Mouse (Mus musculus) embryo, embryonic 11.5 days (tissue): ENCODE measurements around the gene Crocc2.
"Not testable (repeated sequence)": the region's sequence is repeated elsewhere in the genome, so short reads cannot be mapped to it uniquely, and the experiment has no call there.

Experiments
- DNase-seq: peaks from one replicate; pipeline ENCODE4 v3.0.0-alpha.2; 2012; ENCODE audit warnings: low read depth, low spot score

Gene Crocc2

GRCm38 (mm10) chr1:93161921-93162320 is 6.6 kb upstream of the Crocc2 start:
- no peak for DNase-seq

- DNase-seq, result no peak
Measured at GRCm38 (mm10) chr1:93162588-93162987, 5.9 kb upstream of the Crocc2 start.

GRCm38 (mm10) chr1:93165447-93165846 is 3.1 kb upstream of the Crocc2 start:
- no peak for DNase-seq

GRCm38 (mm10) chr1:93166346-93167079 is 2.0 kb upstream of the Crocc2 start:
- DNase-seq, result no peak

GRCm38 (mm10) chr1:93173665-93174064 is 5.1 kb downstream of the Crocc2 start:
- DNase-seq, result no peak

GRCm38 (mm10) chr1:93174399-93174798 is 5.9 kb downstream of the Crocc2 start:
- DNase-seq, result peak; percentile 84

GRCm38 (mm10) chr1:93175849-93176248 is 7.3 kb downstream of the Crocc2 start:
- DNase-seq, result no peak

GRCm38 (mm10) chr1:93176525-93177332 is 8.2 kb downstream of the Crocc2 start:
- peak; percentile 78 for DNase-seq

- DNase-seq, result no peak
Measured at GRCm38 (mm10) chr1:93182281-93182680, 13.8 kb downstream of the Crocc2 start.

GRCm38 (mm10) chr1:93184071-93184828 is 15.7 kb downstream of the Crocc2 start:
- DNase-seq, result no peak

- no peak for DNase-seq
Measured at GRCm38 (mm10) chr1:93190726-93191305, 22.3 kb downstream of the Crocc2 start.

GRCm38 (mm10) chr1:93194961-93195360 is 26.4 kb downstream of the Crocc2 start:
- DNase-seq, result no peak

- DNase-seq, result not testable (repeated sequence)
Measured at GRCm38 (mm10) chr1:93197454-93197853, 28.9 kb downstream of the Crocc2 start.

- DNase-seq, result no peak
Measured at GRCm38 (mm10) chr1:93197916-93198315, 29.4 kb downstream of the Crocc2 start.

- no peak for DNase-seq
Measured at GRCm38 (mm10) chr1:93206277-93206970, 37.9 kb downstream of the Crocc2 start.

- DNase-seq, result no peak
Measured at GRCm38 (mm10) chr1:93207536-93208064, 39.1 kb downstream of the Crocc2 start.

GRCm38 (mm10) chr1:93210213-93210641 is 41.7 kb downstream of the Crocc2 start:
- no peak for DNase-seq

- DNase-seq, result no peak
Measured at GRCm38 (mm10) chr1:93211019-93211418, 42.5 kb downstream of the Crocc2 start.

- no peak for DNase-seq
Measured at GRCm38 (mm10) chr1:93211549-93212220, 43.2 kb downstream of the Crocc2 start.

GRCm38 (mm10) chr1:93212441-93212840 is 43.9 kb downstream of the Crocc2 start:
- no peak for DNase-seq
